Mouse (Mus musculus): ENCODE results near the gene Gm43552. TPM values are rescaled to one million over a fixed set of nuclear protein-coding genes. Genes with fewer than 3 reads are reported as not detected.

The Gm43552 gene
- polyA plus RNA-seq, 1 experiment: not detected

DNA sequence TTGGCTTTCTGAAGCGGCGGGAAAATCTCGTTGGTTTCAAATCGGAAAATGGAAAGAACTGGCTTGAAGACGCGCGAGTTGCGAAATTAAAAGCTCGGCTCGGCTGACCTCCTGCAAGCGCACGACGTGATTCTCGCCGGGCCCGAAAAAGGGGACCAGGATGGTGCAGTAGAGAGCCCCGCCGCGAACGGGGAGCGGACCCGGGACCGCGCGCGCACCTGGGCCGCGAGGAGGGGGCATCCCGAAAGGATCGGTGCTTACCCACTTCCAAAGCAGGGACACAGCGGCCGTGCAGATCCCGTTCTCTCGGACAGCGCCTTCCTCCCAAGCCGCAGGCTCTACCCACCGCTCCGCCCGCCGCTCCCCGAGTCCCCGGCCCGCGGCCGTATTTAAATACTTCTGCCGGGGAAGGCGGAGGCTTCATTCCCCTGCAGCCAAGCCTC, 57.2 kb downstream of the Gm43552 start:
- Histone ChIP-seq H3K4me3 (replicated peaks) (peak overlapping the region; percentile 88), H3K9me3 (ENCODE audit: control insufficient read depth, low read length) (no peaks in the 10 kb centered on the region), H3K36me3 (ENCODE audit: control insufficient read depth) (no peaks in the 10 kb centered on the region), H3K27me3 (ENCODE audit: control insufficient read depth) (peaks cover 21% of the 10 kb centered on the region), H3K4me1 (ENCODE audit: control insufficient read depth) (peaks cover 21% of the 10 kb centered on the region)
- TF ChIP-seq TAL1 (IDR thresholded peaks at IDR 0.05; ENCODE audit: low read length) (no peak), GATA1 (IDR thresholded peaks at IDR 0.05; ENCODE audit: low read length) (no peak)

- Histone ChIP-seq H3K4me1 (ENCODE audit: control insufficient read depth) (peaks cover 21% of the 10 kb centered on the region), H3K27me3 (ENCODE audit: control insufficient read depth) (peaks cover 21% of the 10 kb centered on the region), H3K4me3 (replicated peaks) (peak overlapping the region; percentile 88), H3K36me3 (ENCODE audit: control insufficient read depth) (no peaks in the 10 kb centered on the region), H3K9me3 (ENCODE audit: control insufficient read depth, low read length) (no peaks in the 10 kb centered on the region)
- no peak for TF ChIP-seq GATA1 (IDR thresholded peaks at IDR 0.05; ENCODE audit: low read length)
- no peak for TF ChIP-seq TAL1 (IDR thresholded peaks at IDR 0.05; ENCODE audit: low read length)
These were observed 57.9 kb downstream of the Gm43552 start for GRCm38 (mm10) chr5:65434471-65435362.

GRCm38 (mm10) chr5:65429441-65429840, 63.2 kb downstream of the Gm43552 start:
- H3K4me1 ChIP-seq (ENCODE audit: control insufficient read depth): peaks cover 2% of the 10 kb centered on the region; the same call in 1 of the 2 replicates
- no peaks in the 10 kb centered on the region for H3K9me3 ChIP-seq (ENCODE audit: control insufficient read depth, low read length)
- TF ChIP-seq GATA1 (IDR thresholded peaks at IDR 0.05; ENCODE audit: low read length) (no peak), TAL1 (IDR thresholded peaks at IDR 0.05; ENCODE audit: low read length) (no peak)
- no peak overlapping the region for H3K4me3 ChIP-seq (replicated peaks)
- H3K27me3 ChIP-seq (ENCODE audit: control insufficient read depth): peaks cover 6% of the 10 kb centered on the region; the same call in 1 of the 2 replicates
- H3K36me3 ChIP-seq (ENCODE audit: control insufficient read depth): no peaks in the 10 kb centered on the region

DNA sequence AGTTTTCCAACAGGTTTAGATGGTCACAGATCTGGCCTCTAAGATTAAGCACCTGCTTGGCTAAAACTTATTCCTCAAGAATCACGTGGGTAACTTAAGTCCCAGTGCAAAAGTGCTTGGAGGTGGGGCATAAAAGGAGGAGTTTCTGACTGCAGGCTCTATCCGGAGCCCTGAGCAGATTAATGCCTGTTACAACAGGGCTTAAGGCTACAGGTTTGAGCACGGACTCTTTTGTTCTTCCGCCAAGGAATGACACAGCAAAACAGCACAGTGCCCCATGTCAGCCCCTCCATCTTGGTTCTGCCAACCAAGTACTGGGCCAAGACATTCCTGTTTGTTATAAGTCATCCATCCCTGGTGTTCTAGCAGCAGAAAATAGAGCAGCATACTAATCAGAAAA, 64.3 kb downstream of the Gm43552 start:
- Histone ChIP-seq H3K36me3 (ENCODE audit: control insufficient read depth) (no peaks in the 10 kb centered on the region), H3K4me1 (ENCODE audit: control insufficient read depth) (peaks cover 2% of the 10 kb centered on the region; the same call in 1 of the 2 replicates), H3K4me3 (replicated peaks) (no peak overlapping the region), H3K9me3 (ENCODE audit: control insufficient read depth, low read length) (no peaks in the 10 kb centered on the region), H3K27me3 (ENCODE audit: control insufficient read depth) (no peaks in the 10 kb centered on the region)
- TF ChIP-seq GATA1 (IDR thresholded peaks at IDR 0.05; ENCODE audit: low read length) (no peak), TAL1 (IDR thresholded peaks at IDR 0.05; ENCODE audit: low read length) (no peak)

GRCm38 (mm10) chr5:65425251-65425650, 67.4 kb downstream of the Gm43552 start:
- Histone ChIP-seq H3K4me3 (replicated peaks) (no peak overlapping the region), H3K27me3 (ENCODE audit: control insufficient read depth) (no peaks in the 10 kb centered on the region), H3K4me1 (ENCODE audit: control insufficient read depth) (peaks cover 12% of the 10 kb centered on the region), H3K9me3 (ENCODE audit: control insufficient read depth, low read length) (no peaks in the 10 kb centered on the region), H3K36me3 (ENCODE audit: control insufficient read depth) (peaks cover 3% of the 10 kb centered on the region; the same call in 1 of the 2 replicates)
- TF ChIP-seq GATA1 (IDR thresholded peaks at IDR 0.05; ENCODE audit: low read length): no peak
- no peak for TF ChIP-seq TAL1 (IDR thresholded peaks at IDR 0.05; ENCODE audit: low read length)

GRCm38 (mm10) chr5:65424215-65424614, 68.4 kb downstream of the Gm43552 start:
- Histone ChIP-seq H3K4me3 (replicated peaks) (no peak overlapping the region), H3K9me3 (ENCODE audit: control insufficient read depth, low read length) (no peaks in the 10 kb centered on the region), H3K27me3 (ENCODE audit: control insufficient read depth) (no peaks in the 10 kb centered on the region), H3K36me3 (ENCODE audit: control insufficient read depth) (peaks cover 3% of the 10 kb centered on the region; the same call in 1 of the 2 replicates), H3K4me1 (ENCODE audit: control insufficient read depth) (peaks cover 19% of the 10 kb centered on the region)
- no peak for TF ChIP-seq TAL1 (IDR thresholded peaks at IDR 0.05; ENCODE audit: low read length)
- no peak for TF ChIP-seq GATA1 (IDR thresholded peaks at IDR 0.05; ENCODE audit: low read length)

- H3K9me3 ChIP-seq (ENCODE audit: control insufficient read depth, low read length): no peaks in the 10 kb centered on the region
- H3K4me1 ChIP-seq (ENCODE audit: control insufficient read depth): peaks cover 24% of the 10 kb centered on the region
- H3K4me3 ChIP-seq (replicated peaks): no peak overlapping the region
- H3K27me3 ChIP-seq (ENCODE audit: control insufficient read depth): no peaks in the 10 kb centered on the region
- TF ChIP-seq GATA1 (IDR thresholded peaks at IDR 0.05; ENCODE audit: low read length): no peak
- H3K36me3 ChIP-seq (ENCODE audit: control insufficient read depth): peaks cover 3% of the 10 kb centered on the region; the same call in 1 of the 2 replicates
These were observed 69.8 kb downstream of the Gm43552 start for GRCm38 (mm10) chr5:65422803-65423202.

DNA sequence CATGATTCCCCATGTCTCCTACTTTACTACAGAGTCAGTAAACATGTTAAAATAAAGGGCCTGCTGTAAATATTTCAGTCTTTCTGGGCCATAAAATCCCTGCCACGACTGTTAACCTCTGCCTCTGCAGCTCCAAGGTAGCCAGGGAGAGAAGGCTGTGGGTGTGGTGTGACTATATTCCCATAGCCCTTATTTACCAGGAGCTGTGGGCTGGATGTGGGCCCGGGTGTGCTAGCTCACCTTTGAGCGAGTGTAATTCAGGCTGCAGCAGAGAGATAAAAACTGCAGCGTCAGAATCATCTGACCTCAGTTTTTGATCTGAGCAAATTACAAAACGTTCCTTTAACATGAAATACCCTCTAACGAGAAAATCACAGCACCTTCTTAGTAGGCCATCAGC, 71.8 kb downstream of the Gm43552 start:
- Histone ChIP-seq H3K36me3 (ENCODE audit: control insufficient read depth) (peaks cover 10% of the 10 kb centered on the region), H3K27me3 (ENCODE audit: control insufficient read depth) (no peaks in the 10 kb centered on the region), H3K9me3 (ENCODE audit: control insufficient read depth, low read length) (no peaks in the 10 kb centered on the region), H3K4me3 (replicated peaks) (no peak overlapping the region), H3K4me1 (ENCODE audit: control insufficient read depth) (peaks cover 35% of the 10 kb centered on the region)
- TF ChIP-seq GATA1 (IDR thresholded peaks at IDR 0.05; ENCODE audit: low read length): no peak
- TF ChIP-seq TAL1 (IDR thresholded peaks at IDR 0.05; ENCODE audit: low read length): no peak

GRCm38 (mm10) chr5:65419136-65419535, 73.5 kb downstream of the Gm43552 start:
- Histone ChIP-seq H3K4me1 (ENCODE audit: control insufficient read depth) (peaks cover 50% of the 10 kb centered on the region), H3K36me3 (ENCODE audit: control insufficient read depth) (peaks cover 11% of the 10 kb centered on the region), H3K27me3 (ENCODE audit: control insufficient read depth) (no peaks in the 10 kb centered on the region), H3K9me3 (ENCODE audit: control insufficient read depth, low read length) (no peaks in the 10 kb centered on the region), H3K4me3 (replicated peaks) (no peak overlapping the region)
- TF ChIP-seq TAL1 (IDR thresholded peaks at IDR 0.05; ENCODE audit: low read length) (no peak), GATA1 (IDR thresholded peaks at IDR 0.05; ENCODE audit: low read length) (no peak)
